Mouse (Mus musculus) heart, adult 2 months (tissue): ENCODE results near the gene Actn4.

ENCODE experiments used
- CTCF ChIP-seq: fragments of 200-600 bp; IDR thresholded peaks from 2 replicates; pipeline ENCODE4 v1.8.1; 2022; ENCODE audit warnings: antibody characterized with exemption, mild to moderate bottlenecking, moderate library complexity
- EP300 ChIP-seq: fragments of 200-500 bp; IDR thresholded peaks from 2 replicates; pipeline ENCODE4 v1.6.1; 2011; ENCODE audit warnings: low read depth, low read length, control low read depth; ENCODE audit not compliant: insufficient read depth
- POLR2A ChIP-seq: fragments of 200-500 bp; IDR thresholded peaks from 2 replicates; pipeline ENCODE4 v1.6.1; 2011; ENCODE audit warnings: mild to moderate bottlenecking, low read depth, low read length, control low read depth; ENCODE audit not compliant: insufficient read depth

- no peak for TF ChIP-seq EP300
- TF ChIP-seq POLR2A, result no peak
- no peak for TF ChIP-seq CTCF
Measured at GRCm38 (mm10) chr7:28969271-28969670, 7.1 kb upstream of the Actn4 start.
